Mouse (Mus musculus) forebrain, embryonic 16.5 days (tissue): ENCODE measurements around the gene Bace1. TPM values are rescaled to one million over a fixed set of nuclear protein-coding genes. Genes with fewer than 3 reads are reported as not detected.
A peak's percentile ranks its signal among the peaks of the same experiment; 100 is the strongest.

Source experiments
- ATAC-seq: fragments of 200-750 bp; cut with Nextera tagmentation; 2 replicates; pipeline ENCODE4 v1.8.0; 2017; ENCODE audit warnings: mild to moderate bottlenecking, moderate library complexity
- H3K27ac ChIP-seq: fragments of 300-500 bp; sonication (generic); 2 replicates; pipeline ENCODE4 v1.5.1; 2014; ENCODE audit warnings: low read length, control low read depth
- H3K27me3 ChIP-seq: fragments of 300-500 bp; sonication (generic); replicated peaks from 2 replicates; pipeline ENCODE4 v1.6.1; 2014; ENCODE audit warnings: low read length; ENCODE audit not compliant: control insufficient read depth, insufficient read depth
- H3K36me3 ChIP-seq: fragments of 300-500 bp; sonication (generic); 2 replicates; pipeline ENCODE4 v1.6.1; 2014; ENCODE audit not compliant: control insufficient read depth, insufficient read depth
- H3K4me1 ChIP-seq: fragments of 300-500 bp; sonication (generic); replicated peaks from 2 replicates; pipeline ENCODE4 v1.6.1; 2014; ENCODE audit warnings: low read length; ENCODE audit not compliant: control insufficient read depth, insufficient read depth
- H3K4me2 ChIP-seq: fragments of 300-500 bp; sonication (generic); 2 replicates; pipeline ENCODE4 v1.6.1; 2014; ENCODE audit warnings: mild to moderate bottlenecking, low read length, control low read depth
- H3K4me3 ChIP-seq: fragments of 300-500 bp; sonication (generic); replicated peaks from 2 replicates; pipeline ENCODE4 v1.5.1; 2014; ENCODE audit warnings: mild to moderate bottlenecking, low read length, control low read depth
- H3K9ac ChIP-seq: fragments of 300-500 bp; sonication (generic); replicated peaks from 2 replicates; pipeline ENCODE4 v1.6.1; 2014; ENCODE audit warnings: low read depth, low read length, control low read depth
- H3K9me3 ChIP-seq: fragments of 300-500 bp; sonication (generic); 2 replicates; pipeline ENCODE4 v1.6.1; 2016; ENCODE audit warnings: low read length; ENCODE audit not compliant: control insufficient read depth
- WGBS: fragments of 180-500 bp; shearing (Covaris S2); extraction: QIAGEN DNeasy Blood & Tissue Kit; methylation state at CpG from one replicate; pipeline ENCODE4 v1.1.7; 2014; 5-methylcytosine and 5-hydroxymethylcytosine counted together
- polyA plus RNA-seq: library from polyadenylated mRNA; unstranded; fragments of >200 nt; fragmentation: Nextera tagmentation; extraction: Ambion mirVana; gene quantifications from 2 replicates; pipeline ENCODE4 v1.2.1, GENCODE M21; 2015

The Bace1 gene
- polyA plus RNA-seq, 1 experiment from 2014 or later = 51.7 TPM

DNA sequence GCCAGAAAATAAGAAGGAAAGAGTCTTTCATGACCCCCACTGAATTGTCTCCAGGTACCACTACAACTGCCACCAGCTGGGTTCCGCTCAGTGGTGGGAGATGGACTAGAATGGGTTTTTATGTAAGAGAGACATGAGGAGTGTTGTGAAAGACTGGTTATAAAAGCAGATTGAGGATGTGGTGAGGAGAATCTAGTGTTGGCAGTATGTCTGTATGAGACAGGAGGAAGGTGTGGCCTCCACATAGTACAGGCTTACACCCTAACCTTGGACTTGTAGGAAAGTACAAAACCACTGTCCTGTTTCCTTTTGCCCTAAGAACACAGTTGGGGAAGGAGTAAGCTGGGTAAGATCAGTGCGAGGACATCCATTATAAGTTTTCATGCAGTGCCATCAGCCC, 15.3 kb downstream of the Bace1 start:
- Histone ChIP-seq H3K4me2 (no peak overlapping the region), H3K9ac (no peak overlapping the region), H3K4me1 (peaks cover 15% of the 10 kb centered on the region), H3K27me3 (no peaks in the 10 kb centered on the region), H3K36me3 (peaks cover 21% of the 10 kb centered on the region), H3K27ac (no peak overlapping the region), H3K4me3 (no peak overlapping the region), H3K9me3 (no peaks in the 10 kb centered on the region)
- 97% methylated on average over 2 of the region's 2 CpGs for WGBS
- ATAC-seq = no peak

DNA sequence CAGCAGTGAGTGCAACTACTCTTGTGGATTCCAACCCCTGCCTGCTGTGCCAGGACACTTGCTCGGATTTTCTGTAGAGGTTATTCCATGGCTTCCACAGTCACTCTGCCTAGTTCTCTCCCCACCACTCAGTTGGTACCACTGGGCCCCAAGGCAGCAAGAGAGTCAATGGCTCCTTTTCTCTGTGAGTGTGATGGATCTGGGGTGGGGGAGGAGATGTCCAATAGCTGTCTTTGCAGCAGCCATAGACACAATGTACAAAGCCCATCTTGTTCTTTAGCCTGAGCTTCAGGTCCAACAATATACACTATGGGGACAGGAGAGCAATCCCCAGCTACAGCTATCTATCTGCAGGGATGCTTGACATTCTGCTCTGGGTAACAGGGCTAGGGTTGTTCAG, 15.8 kb downstream of the Bace1 start:
- Histone ChIP-seq H3K27me3 (no peaks in the 10 kb centered on the region), H3K4me3 (no peak overlapping the region), H3K9ac (no peak overlapping the region), H3K27ac (no peak overlapping the region), H3K9me3 (no peaks in the 10 kb centered on the region), H3K36me3 (peaks cover 25% of the 10 kb centered on the region), H3K4me1 (peaks cover 14% of the 10 kb centered on the region), H3K4me2 (no peak overlapping the region)
- WGBS = 85% methylated on average over 1 of the region's 1 CpGs
- ATAC-seq = no peak

DNA sequence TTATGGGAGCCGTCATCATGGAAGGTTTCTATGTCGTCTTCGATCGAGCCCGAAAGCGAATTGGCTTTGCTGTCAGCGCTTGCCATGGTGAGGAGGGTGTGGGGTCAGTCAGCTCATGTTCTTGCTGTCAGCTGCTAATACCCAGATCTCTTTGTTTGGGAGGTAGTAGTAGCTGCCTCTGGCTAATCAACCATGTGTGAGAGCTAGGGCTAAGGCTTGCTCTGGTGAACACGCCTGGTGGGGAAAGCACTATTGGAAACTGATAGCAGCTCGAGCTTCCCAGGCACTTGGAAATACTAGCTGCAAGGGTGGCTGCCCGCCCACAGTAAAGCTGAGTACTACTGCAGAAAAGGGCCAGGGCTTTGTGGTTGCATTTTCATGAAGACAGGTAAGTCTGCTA, 21.0 kb downstream of the Bace1 start:
- peaks cover 63% of the 10 kb centered on the region for H3K36me3 ChIP-seq
- 97% methylated on average over 10 of the region's 10 CpGs for WGBS
- no peak for ATAC-seq
- H3K9ac ChIP-seq = no peak overlapping the region
- H3K9me3 ChIP-seq = no peaks in the 10 kb centered on the region
- no peak overlapping the region for H3K4me2 ChIP-seq
- H3K27me3 ChIP-seq = no peaks in the 10 kb centered on the region
- no peaks in the 10 kb centered on the region for H3K4me1 ChIP-seq
- H3K27ac ChIP-seq = no peak overlapping the region
- H3K4me3 ChIP-seq = no peak overlapping the region

DNA sequence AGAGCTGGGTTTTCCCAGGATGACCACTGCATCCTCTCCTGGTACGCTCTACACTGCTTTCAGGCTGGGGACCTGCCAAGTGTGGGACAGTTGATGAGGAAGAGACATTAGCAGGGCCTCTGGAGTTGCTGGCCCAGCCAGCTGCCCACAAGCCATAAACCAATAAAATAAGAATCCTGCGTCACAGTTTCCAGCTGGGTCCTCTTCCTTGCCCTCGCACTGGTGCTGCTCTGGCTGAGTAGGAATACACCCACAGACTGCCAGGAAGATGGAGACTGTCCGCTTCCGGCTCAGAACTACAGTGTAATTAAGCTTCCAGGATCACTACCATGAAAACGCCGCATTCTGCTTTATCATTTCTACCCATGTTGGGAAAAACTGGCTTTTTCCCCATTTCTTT, 23.4 kb downstream of the Bace1 start:
- WGBS = 88% methylated on average over 7 of the region's 7 CpGs

DNA sequence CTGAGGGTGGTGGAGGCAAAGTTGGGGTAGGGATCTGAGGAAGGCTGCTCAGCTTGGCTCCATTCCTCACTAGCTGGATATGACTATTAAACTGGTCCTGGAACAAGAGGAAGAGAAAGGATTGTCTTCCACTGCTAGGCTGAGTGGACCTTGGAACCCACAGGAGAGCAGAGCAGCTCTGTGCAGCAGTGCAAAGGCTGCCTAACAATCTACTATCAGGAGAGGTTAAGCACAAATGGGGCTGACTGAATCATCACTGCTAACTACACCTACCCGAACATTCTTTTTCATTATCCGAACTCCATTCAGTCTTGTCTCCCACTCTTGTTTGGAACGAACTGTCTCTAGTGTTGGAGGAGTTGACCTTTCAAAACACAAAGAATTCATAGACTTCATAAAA, 30.8 kb downstream of the Bace1 start:
- Histone ChIP-seq H3K9me3 (no peaks in the 10 kb centered on the region), H3K27me3 (no peaks in the 10 kb centered on the region), H3K9ac (no peak overlapping the region), H3K4me1 (no peaks in the 10 kb centered on the region), H3K4me3 (no peak overlapping the region), H3K27ac (no peak overlapping the region), H3K4me2 (no peak overlapping the region), H3K36me3 (peaks cover 44% of the 10 kb centered on the region)
- no peak for ATAC-seq
- WGBS = 92% methylated on average over 3 of the region's 3 CpGs

More for the DNA sequence above, 23.4 kb downstream of the Bace1 start:
- no peak overlapping the region for H3K4me3 ChIP-seq
- no peaks in the 10 kb centered on the region for H3K4me1 ChIP-seq
- no peak overlapping the region for H3K9ac ChIP-seq
- no peak overlapping the region for H3K27ac ChIP-seq
- no peak for ATAC-seq
- H3K27me3 ChIP-seq = no peaks in the 10 kb centered on the region
- no peak overlapping the region for H3K4me2 ChIP-seq
- H3K36me3 ChIP-seq = peaks cover 78% of the 10 kb centered on the region
- no peaks in the 10 kb centered on the region for H3K9me3 ChIP-seq

DNA sequence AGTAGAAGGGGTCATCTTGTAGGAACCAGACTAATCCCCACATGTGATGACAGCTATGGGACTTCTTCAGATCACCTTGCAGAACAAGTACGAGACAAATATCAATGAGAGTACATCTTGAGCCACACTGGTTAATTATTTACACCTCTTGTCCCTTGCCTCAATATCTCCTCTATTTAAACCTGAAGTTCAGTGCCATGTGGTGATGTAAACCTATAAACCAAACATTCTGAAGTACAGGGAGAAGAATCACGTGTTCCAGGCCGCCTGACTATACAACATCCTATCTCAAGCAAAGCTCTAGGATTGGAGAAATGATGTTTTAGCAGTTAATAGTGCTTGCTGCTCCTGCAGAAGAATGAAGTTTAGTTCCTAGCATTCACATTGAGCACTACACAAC, 31.9 kb downstream of the Bace1 start:
- Histone ChIP-seq H3K27ac (no peak overlapping the region), H3K36me3 (peaks cover 35% of the 10 kb centered on the region), H3K4me1 (no peaks in the 10 kb centered on the region), H3K9ac (no peak overlapping the region), H3K9me3 (no peaks in the 10 kb centered on the region), H3K27me3 (no peaks in the 10 kb centered on the region), H3K4me2 (no peak overlapping the region), H3K4me3 (no peak overlapping the region)
- no peak for ATAC-seq
- 93% methylated on average over 3 of the region's 3 CpGs for WGBS

DNA sequence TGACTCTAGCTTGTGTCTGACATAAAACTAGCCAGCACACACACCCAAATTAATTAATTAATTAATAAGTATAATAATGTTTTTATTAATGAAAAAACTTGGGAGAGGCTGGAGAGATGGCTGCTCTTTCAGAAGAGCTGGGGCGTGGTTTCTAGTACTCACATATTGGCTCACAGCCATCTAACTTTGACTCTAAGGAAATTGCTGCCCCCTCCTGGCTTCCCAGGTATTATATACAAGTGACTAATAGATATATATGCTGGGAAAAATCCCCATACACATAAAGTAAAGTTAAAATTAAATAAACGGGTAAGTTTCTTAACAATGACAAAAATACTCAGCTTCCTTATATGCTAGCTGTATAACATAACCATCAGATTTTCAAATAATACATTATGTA, 39.5 kb downstream of the Bace1 start:
- Histone ChIP-seq H3K27ac (no peak overlapping the region), H3K4me2 (no peak overlapping the region), H3K9ac (no peak overlapping the region), H3K36me3 (peaks cover 14% of the 10 kb centered on the region), H3K27me3 (no peaks in the 10 kb centered on the region), H3K9me3 (no peaks in the 10 kb centered on the region), H3K4me3 (no peak overlapping the region), H3K4me1 (no peaks in the 10 kb centered on the region)
- 66% methylated on average over 2 of the region's 2 CpGs for WGBS
- no peak for ATAC-seq

DNA sequence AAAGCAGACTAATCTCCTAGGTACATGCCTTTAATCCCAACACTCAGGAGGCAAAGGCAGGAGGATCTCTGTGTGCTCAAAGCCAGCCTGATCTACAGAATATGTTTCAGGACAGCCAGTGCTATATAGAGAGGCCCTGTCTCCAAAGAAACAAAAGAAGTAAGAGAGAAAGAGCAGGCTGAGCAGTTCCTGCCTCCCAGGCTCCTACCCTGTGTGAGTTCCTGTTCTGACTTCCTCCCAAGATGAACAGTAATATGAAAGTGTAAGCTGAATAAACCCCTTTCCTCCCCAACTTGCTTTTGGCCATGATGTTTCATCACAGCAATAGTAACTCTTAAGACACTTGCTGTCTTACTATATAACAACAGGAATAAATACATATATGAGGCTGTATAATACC, 55.3 kb downstream of the Bace1 start:
- Histone ChIP-seq H3K4me2 (no peak overlapping the region), H3K4me1 (no peaks in the 10 kb centered on the region), H3K9ac (no peak overlapping the region), H3K4me3 (no peak overlapping the region), H3K27ac (no peak overlapping the region), H3K27me3 (no peaks in the 10 kb centered on the region), H3K9me3 (no peaks in the 10 kb centered on the region), H3K36me3 (peaks cover 56% of the 10 kb centered on the region)
- no peak for ATAC-seq

DNA sequence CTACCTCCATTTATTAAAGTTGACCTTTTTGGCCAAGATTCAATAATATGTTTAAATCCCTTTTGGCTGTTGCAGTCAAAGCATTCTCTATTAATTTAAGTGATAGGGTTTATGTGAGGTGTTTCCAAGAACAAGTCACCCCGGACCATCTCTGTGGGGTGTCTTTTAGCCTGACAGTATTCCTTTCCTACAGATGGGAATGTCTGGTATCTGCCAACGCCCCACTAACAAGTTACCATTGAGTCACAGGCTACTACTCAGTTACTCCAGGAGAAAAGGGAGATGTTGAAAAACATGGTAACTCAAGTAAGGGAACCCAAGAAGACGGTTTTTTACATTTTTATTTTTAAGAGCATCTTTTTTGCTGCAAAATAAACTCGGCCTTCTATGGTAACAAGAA, 66.8 kb downstream of the Bace1 start:
- H3K36me3 ChIP-seq = peaks cover 6% of the 10 kb centered on the region; the same call in 1 of the 2 replicates
- H3K27ac ChIP-seq = no peak overlapping the region
- H3K4me1 ChIP-seq = peaks cover 24% of the 10 kb centered on the region
- H3K9ac ChIP-seq = peak overlapping the region; percentile 96
- no peaks in the 10 kb centered on the region for H3K27me3 ChIP-seq
- H3K4me2 ChIP-seq = peak overlapping the region; percentile 72
- no peak for ATAC-seq
- WGBS = 53% methylated on average over 4 of the region's 4 CpGs
- no peaks in the 10 kb centered on the region for H3K9me3 ChIP-seq
- H3K4me3 ChIP-seq = peak overlapping the region; percentile 86

DNA sequence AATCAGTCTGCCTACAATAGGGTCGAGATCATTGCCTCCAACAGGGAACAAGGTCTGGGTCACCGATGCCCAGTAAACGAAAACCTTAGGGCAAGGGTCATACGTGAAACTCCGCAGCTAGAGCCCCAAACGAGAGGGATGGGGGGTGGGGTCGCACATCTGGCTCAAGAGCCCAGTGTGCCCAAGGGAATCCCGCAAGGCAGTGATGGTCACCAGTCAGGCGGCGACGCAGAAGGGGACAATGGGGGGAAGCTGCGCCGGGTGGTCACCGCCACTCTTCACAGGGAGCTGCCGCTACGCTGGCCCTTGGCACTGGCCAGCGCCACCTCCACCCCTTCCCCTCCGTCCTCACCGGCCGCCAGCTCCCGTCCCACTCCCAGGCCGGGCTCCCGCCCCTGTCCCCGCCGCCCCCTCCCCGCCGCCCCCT, 67.4 kb downstream of the Bace1 start:
- peaks cover 24% of the 10 kb centered on the region for H3K4me1 ChIP-seq
- H3K27ac ChIP-seq = peak overlapping the region; percentile 92
- H3K4me2 ChIP-seq = peak overlapping the region; percentile 72
- WGBS = under 1% methylated on average over 22 of the region's 27 CpGs
- peaks cover 8% of the 10 kb centered on the region; the same call in 1 of the 2 replicates for H3K36me3 ChIP-seq
- no peaks in the 10 kb centered on the region for H3K9me3 ChIP-seq
- H3K9ac ChIP-seq = peak overlapping the region; percentile 96
- ATAC-seq = peak; percentile 29
- H3K4me3 ChIP-seq = peak overlapping the region; percentile 86
- no peaks in the 10 kb centered on the region for H3K27me3 ChIP-seq
